Mouse (Mus musculus): Measurements from ENCODE around the gene Slfn5. TPM values are rescaled to one million over a fixed set of nuclear protein-coding genes. Genes with fewer than 3 reads are reported as not detected.
A peak's percentile ranks its signal among the peaks of the same experiment; 100 is the strongest.
"Not testable (repeated sequence)": the region's sequence is repeated elsewhere in the genome, so short reads cannot be mapped to it uniquely, and the experiment has no call there.

The Slfn5 gene
- polyA plus RNA-seq (2012; rRNA removed), result 19.1 and 23.0 TPM in 2 replicates

DNA sequence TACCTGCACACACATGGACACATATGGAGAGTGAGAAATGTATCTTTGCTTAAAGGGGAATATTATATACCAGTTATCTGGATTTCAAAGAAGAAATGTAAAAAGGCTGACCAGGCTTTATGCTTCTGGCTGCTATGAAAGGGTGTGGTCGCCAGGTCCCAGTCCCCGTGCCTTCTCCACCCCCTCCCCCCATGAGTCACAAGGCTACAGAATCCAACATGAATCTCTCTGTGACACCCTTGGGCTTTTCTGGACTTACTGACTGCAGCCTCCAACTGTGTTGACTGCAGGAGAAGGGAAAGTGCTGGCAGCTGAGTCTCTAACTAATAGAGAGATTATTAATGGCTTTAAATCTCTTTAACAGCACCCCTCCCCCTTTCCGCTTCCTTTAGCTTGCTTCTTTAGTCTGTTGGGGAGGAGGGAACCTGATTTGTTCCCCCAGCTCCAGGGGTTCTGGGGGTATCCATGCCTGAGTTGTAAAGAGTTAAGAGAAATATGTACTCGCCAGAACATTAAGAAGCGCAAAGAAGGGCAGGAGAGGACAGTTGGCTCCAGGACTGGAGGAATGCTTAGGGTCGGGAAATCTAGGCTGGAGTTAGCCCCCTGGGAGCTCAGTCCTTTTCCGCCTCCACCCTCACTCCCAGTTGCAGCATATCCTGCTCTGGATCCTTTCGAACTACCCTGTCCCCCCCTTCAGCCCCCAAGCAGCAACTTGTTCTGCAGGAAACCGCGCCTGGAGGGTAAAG is at the start of gene Slfn5:
Gene Slfn5 (plus strand): TSS at position 614 of the 746 bp plus-strand sequence.
- DNase-seq (ENCODE audit: low spot score), result no peak

- DNase-seq (ENCODE audit: low spot score), result no peak
Measured at GRCm38 (mm10) chr11:82901606-82902310, 49.4 kb upstream of the Slfn5 start.

GRCm38 (mm10) chr11:82904952-82905351 is 46.2 kb upstream of the Slfn5 start:
- no peak for DNase-seq (ENCODE audit: low spot score)

- no peak for DNase-seq (ENCODE audit: low spot score)
Measured at GRCm38 (mm10) chr11:82905816-82906215, 45.3 kb upstream of the Slfn5 start.

- DNase-seq (ENCODE audit: low spot score), result peak; percentile 93
Measured at GRCm38 (mm10) chr11:82907651-82908607, 43.2 kb upstream of the Slfn5 start, which contains the start of gene Nle1. Gene Nle1 (minus strand): TSS chr11:82908411.

- DNase-seq (ENCODE audit: low spot score), result no peak
Measured at GRCm38 (mm10) chr11:82908608-82908989, 42.5 kb upstream of the Slfn5 start.

- no peak for DNase-seq (ENCODE audit: low spot score)
Measured at GRCm38 (mm10) chr11:82910250-82910649, 40.9 kb upstream of the Slfn5 start, which contains the start of gene Unc45b. Gene Unc45b (plus strand): TSS chr11:82910550.

DNA sequence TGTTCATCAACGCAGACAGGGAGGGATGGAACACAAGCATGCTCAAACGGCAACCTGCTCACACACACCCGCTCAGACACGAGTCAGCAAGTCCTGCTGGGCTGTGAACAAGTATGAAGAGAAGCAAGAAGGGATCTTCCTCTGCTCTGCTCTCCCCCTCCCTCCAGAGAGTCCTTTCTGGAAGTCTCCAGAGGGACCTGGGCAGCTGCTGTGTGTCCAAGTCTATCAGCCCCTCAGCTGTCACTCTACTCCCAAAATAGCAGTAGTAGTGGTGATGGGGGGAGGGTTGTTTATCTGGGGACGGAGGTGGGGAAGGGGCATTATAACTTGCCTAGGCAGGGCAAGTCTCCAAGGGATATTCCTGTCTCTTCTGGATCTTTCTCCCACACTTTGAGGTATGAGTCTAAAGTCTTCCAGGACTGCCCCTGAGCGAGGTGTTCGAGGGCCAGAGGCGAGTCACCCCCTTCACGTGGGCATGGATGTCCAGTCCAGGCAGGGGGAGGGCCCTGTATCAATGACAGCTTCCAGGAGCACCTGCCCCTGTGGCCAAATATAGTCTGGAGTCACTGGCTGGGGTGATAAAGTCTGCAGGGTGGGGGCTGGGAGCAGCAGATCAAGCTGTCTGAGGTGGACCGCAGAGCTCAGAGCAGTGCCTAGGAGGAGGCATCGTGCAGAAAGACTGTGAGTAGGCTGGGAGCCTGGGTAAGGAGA is 40.3 kb upstream of the Slfn5 start:
- no peak for DNase-seq (ENCODE audit: low spot score)

DNA sequence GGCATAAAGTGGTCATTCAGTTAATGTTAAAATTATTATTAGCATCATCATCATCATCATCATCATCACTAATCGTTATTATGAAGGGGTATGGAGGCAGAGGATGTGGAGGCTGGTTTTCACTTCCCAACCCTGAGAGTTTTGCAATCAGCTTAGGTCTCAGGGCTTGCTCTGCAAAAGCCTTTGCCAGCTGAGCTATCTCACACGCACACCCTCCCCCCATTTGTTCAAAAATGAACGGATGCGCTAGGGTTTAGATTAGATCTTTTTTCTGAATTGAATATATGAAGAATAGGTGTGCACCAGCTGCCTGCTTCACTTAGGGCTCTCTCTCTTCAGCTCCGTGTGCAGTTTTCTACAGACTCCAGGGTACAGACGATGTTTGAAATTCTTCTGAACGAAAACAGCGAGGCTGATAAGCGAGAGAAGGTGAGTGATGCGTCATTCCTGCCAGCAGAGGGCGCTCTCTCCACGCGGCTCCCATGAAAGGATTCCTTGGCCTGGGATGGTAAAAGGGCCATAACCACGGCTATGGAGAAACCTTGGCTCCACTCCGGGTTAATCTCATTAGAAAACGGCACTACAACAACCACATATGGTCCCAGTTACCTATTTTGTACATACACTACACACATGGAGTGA is 36.3 kb upstream of the Slfn5 start:
- DNase-seq (ENCODE audit: low spot score), result peak; percentile 62

DNA sequence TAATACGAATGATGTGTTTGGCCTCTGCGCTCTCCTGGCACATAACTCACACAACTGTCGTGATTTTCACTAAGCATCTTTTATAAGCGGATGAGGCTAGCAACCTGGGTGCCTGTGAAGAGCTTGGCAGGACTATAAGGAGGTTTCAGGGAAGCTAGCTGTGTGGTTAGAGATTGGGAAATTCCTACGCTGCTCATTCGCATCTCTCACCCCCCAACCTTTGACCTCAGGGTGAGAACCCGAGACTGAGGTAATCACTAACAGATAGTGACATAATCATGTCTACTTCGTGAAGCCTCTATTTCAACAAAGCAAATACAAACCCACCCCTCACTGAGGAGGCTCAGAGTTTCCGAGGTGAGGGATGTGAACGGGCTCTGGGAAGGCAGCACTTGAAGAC is 30.4 kb upstream of the Slfn5 start:
- no peak for DNase-seq (ENCODE audit: low spot score)

- no peak for DNase-seq (ENCODE audit: low spot score)
Measured at GRCm38 (mm10) chr11:82921691-82922090, 29.5 kb upstream of the Slfn5 start.

DNA sequence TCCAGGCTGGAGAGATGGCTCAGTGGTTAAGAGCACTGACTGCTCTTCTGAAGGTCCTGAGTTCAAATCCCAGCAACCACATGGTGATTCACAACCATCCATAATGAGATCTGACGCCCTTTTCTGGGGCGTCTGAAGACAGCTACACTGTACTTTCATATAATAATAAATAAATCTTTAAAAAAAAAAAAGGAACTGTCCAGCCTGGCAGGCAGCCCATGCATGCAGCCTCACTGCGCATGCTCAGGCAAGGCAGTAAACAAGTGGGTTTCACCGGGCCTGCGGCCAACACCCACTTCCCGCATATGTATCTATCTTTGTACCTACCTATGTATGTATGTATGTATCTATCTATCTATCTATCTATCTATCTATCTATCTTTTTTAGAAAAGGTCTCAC is 27.2 kb upstream of the Slfn5 start:
- DNase-seq (ENCODE audit: low spot score), result not testable (repeated sequence)

DNA sequence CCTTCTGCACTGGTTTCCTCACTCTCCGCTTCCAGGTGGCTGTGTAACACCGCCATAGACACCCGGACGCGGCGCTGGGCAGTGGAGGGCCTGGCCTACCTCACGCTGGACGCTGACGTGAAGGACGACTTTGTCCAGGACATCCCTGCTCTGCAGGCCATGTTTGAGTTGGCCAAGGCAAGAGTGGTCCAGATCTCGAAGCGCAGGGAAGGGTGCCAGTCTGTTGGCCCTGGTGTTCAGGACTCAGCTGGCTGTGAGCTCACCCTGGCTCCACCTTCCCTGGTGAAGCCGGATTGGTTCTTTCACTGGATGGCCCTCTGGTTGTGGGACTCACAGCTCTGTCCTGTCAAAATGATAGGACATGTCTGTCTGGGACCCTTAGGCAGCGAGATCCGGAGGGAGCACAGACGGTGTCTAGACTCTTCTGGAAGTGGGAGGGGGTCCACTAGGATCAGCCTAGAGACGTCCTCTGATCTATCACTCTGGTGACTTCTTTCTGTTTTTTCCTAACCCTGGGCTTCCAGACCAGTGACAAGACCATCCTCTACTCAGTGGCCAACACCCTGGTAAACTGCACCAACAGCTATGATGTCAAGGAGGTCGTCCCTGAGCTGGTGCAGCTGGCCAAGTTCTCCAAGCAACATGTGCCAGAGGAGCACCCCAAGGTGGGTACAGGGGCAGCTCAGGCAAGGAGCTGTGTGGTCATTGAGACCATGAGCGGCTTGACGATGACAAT is 22.1 kb upstream of the Slfn5 start:
- no peak for DNase-seq (ENCODE audit: low spot score)

DNA sequence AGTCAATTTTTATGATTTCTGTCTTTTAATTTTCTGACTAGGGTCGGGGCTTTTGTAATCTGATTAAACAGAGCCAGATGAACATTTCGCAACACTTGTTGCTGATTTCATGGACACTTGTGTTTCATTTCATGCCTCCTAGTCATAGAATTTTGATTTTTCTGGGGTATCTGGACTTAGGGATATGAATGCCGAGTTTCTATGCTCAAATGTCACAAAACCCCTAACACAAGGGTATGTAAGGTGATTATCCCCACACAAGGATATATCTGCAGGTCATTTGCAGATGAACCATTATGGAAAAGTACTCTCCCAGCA is 21.6 kb upstream of the Slfn5 start:
- no peak for DNase-seq (ENCODE audit: low spot score)

DNA sequence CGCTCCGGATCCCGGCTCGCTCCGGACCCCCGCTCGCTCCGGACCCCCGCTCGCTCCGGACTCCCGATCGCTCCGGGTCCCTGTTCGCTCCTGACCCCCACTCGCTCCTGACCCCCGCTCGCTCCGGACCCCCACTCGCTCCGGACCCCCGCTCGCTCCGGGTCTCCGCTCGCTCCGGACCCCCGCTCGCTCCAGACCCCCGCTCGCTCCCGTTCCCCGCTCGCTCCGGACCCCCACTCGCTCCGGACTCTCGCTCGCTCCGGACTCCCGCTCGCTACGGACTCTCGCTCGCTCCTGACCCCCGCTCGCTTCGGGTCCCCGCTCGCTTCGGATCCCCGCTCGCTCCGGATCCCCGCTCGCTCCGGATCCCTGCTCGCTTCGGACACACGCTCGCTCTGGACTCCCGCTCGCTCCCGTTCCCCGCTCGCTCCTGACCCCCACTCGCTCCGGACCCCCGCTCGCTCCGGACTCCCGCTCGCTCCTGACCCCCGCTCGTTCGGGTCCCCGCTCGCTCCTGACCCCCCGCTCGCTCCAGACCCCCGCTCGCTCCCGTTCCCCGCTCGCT is 20.7 kb upstream of the Slfn5 start:
- not testable (repeated sequence) for DNase-seq (ENCODE audit: low spot score)

DNA sequence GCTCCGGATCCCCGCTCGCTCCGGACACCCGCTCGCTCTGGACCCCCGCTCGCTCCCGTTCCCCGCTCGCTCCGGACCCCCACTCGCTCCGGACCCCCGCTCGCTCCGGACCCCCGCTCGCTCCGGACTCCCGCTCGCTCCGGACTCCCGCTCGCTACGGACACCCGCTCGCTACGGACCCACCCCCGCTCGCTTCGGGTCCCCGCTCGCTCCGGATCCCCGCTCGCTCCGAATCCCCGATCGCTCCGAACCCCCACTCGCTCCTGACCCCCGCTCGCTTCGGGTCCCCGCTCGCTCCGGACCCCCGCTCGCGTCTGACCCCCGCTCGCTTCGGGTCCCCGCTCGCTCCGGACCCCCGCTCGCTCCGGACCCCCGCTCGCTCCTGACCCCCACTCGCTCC is 20.0 kb upstream of the Slfn5 start:
- not testable (repeated sequence) for DNase-seq (ENCODE audit: low spot score)

GRCm38 (mm10) chr11:82931671-82932450 is 19.3 kb upstream of the Slfn5 start:
- not testable (repeated sequence) for DNase-seq (ENCODE audit: low spot score)

DNA sequence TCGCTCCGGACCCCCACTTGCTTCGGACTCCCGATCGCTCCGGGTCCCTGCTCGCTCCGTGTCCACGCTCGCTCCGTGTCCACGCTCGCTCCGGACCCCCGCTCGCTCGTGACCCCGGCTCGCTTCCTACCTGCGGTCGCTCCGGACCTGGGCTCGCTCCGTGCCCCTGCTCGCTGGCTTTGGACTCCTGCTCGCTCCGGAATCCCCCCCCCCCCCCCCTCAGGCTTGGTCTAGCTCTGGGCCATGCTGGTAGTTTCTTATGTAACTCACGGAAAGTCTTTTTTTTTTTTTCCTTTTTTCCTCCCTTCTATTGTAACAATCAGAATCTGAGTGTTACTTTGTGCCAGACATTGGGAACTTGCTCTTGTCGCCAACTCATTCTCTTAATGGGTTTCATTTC is 18.0 kb upstream of the Slfn5 start:
- DNase-seq (ENCODE audit: low spot score), result no peak

GRCm38 (mm10) chr11:82943336-82943735 is 7.8 kb upstream of the Slfn5 start:
- DNase-seq (ENCODE audit: low spot score), result no peak

Measured in urinary bladder, adult 2 months (tissue).